In the genomic region with DNA sequence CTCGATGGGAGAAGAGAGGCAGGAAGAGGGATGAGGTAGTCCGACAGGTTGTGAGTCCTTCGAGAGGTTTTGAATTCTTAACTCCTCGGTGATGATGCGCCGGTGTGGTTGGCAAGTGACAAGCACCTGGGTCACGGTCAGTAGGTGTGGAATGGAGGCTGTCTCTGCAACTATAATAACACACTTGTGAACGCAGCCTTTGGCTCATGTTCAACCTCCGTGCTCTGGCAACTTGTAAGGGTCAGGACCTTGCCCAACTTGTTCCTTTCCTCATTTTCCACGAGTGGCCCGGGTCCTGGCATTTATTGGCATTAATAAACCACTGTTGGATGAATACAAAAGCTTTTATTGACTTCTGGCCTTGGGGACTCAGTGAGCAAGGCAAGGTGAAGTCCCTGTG, we compare ENCODE assay signal across 9 mouse cellular contexts. TPM values are rescaled to one million over a fixed set of nuclear protein-coding genes. Genes with fewer than 3 reads are reported as not detected.
DNase-seq lines count a peak whose midpoint lies in the region; ATAC-seq and TF ChIP-seq lines count a peak whose summit lies in the region.
"Had no signal": no experiment of that assay in that cellular context is flagged by ENCODE, and none has a peak within 500 bp of the region (broad histone marks: within the 10 kb centered on the region; RNA-seq: fewer than 3 reads in every experiment).

No protein-coding gene starts in this region.

- H3K4me3 ChIP-seq in heart, adult 2 months: peak overlapping the region; percentile 89
- peak overlapping the region; percentile 81 for H3K4me3 ChIP-seq in ES-Bruce4 (ENCODE audit: low read depth, low read length)
- H3K4me3 ChIP-seq in hindbrain, embryonic 11.5 days (ENCODE audit: low read depth, low read length): peak overlapping the region; percentile 100
- peak overlapping the region; percentile 92 for H3K4me3 ChIP-seq in limb, embryonic 14.5 days (replicated peaks; ENCODE audit: low read length)
- peak overlapping the region; percentile 93 for H3K4me3 ChIP-seq in neural tube, embryonic 14.5 days (ENCODE audit: low read depth, low read length)

- no peaks in the 10 kb centered on the region for H3K9me3 ChIP-seq in ES-Bruce4 (replicated peaks; ENCODE audit: control insufficient read depth, insufficient read depth, low read length, poor library complexity, severe bottlenecking)
- no peaks in the 10 kb centered on the region for H3K9me3 ChIP-seq in hindbrain, embryonic 11.5 days (ENCODE audit: control insufficient read depth, low read length)
- no peaks in the 10 kb centered on the region for H3K9me3 ChIP-seq in limb, embryonic 14.5 days (ENCODE audit: control insufficient read depth, low read length)
- no peaks in the 10 kb centered on the region for H3K9me3 ChIP-seq in neural tube, embryonic 14.5 days (ENCODE audit: control insufficient read depth, low read length)

- TF ChIP-seq EP300 in heart, adult 2 months (IDR thresholded peaks at IDR 0.05; ENCODE audit: insufficient read depth, low read depth, low read length): no peak
- no peak for TF ChIP-seq EP300 in ES-Bruce4 (IDR thresholded peaks at IDR 0.05; ENCODE audit: insufficient read depth, low read depth, low read length)

- 7% methylated on average over 11 of the region's 11 CpGs for WGBS in heart, adult 2 months
- WGBS in hindbrain, embryonic 11.5 days: 29% methylated on average over 11 of the region's 11 CpGs
- WGBS in limb, embryonic 14.5 days: 18% methylated on average over 11 of the region's 11 CpGs
- 25% methylated on average over 11 of the region's 11 CpGs for WGBS in neural tube, embryonic 14.5 days

- intact Hi-C loops in heart, adult 2 months (cut with DNase I): loop anchor here (2.0 kb wide), 1 partner anchor 31 kb away; no protein-coding TSS in a partner anchor
- intact Hi-C loops in heart, postnatal 25 days (cut with DNase I): no loop called here

- no peaks in the 10 kb centered on the region for H3K36me3 ChIP-seq in heart, adult 2 months (ENCODE audit: control insufficient read depth, insufficient read depth, low read length)
- H3K36me3 ChIP-seq in ES-Bruce4 (ENCODE audit: control insufficient read depth, insufficient read depth, low read length, poor library complexity, severe bottlenecking): no peaks in the 10 kb centered on the region
- H3K36me3 ChIP-seq in hindbrain, embryonic 11.5 days (ENCODE audit: control insufficient read depth, insufficient read depth, low read length): peaks cover 4% of the 10 kb centered on the region
- peaks cover 12% of the 10 kb centered on the region for H3K36me3 ChIP-seq in limb, embryonic 14.5 days (ENCODE audit: control insufficient read depth, insufficient read depth, low read length)
- peaks cover 4% of the 10 kb centered on the region for H3K36me3 ChIP-seq in neural tube, embryonic 14.5 days (ENCODE audit: control insufficient read depth, insufficient read depth, low read length)

- peak overlapping the region; percentile 95 for H3K9ac ChIP-seq in heart, adult 2 months (ENCODE audit: low read depth, low read length)
- H3K9ac ChIP-seq in ES-Bruce4 (ENCODE audit: low read depth, poor library complexity, severe bottlenecking): peak overlapping the region; percentile 75
- H3K9ac ChIP-seq in hindbrain, embryonic 11.5 days (ENCODE audit: low read depth, low read length): peak overlapping the region; percentile 91
- H3K9ac ChIP-seq in limb, embryonic 14.5 days (ENCODE audit: low read depth, low read length, severe bottlenecking): peak overlapping the region; percentile 75
- H3K9ac ChIP-seq in neural tube, embryonic 14.5 days (replicated peaks; ENCODE audit: low read depth, low read length): peak overlapping the region; percentile 93

- H3K4me1 ChIP-seq in heart, adult 2 months (ENCODE audit: control insufficient read depth, insufficient read depth, low read length): peaks cover 11% of the 10 kb centered on the region
- peaks cover 1% of the 10 kb centered on the region for H3K4me1 ChIP-seq in ES-Bruce4 (ENCODE audit: control insufficient read depth, insufficient read depth, low read length)
- H3K4me1 ChIP-seq in hindbrain, embryonic 11.5 days (replicated peaks; ENCODE audit: control insufficient read depth, insufficient read depth, low read length): no peaks in the 10 kb centered on the region; the same call in 1 of the 2 replicates
- peaks cover 13% of the 10 kb centered on the region for H3K4me1 ChIP-seq in limb, embryonic 14.5 days (ENCODE audit: control insufficient read depth, insufficient read depth, low read length)
- peaks cover 13% of the 10 kb centered on the region for H3K4me1 ChIP-seq in neural tube, embryonic 14.5 days (ENCODE audit: control insufficient read depth, insufficient read depth, low read length)

- TF ChIP-seq POLR2A in heart, adult 2 months (IDR thresholded peaks at IDR 0.05; ENCODE audit: insufficient read depth, low read depth, low read length): no peak
- no peak for TF ChIP-seq POLR2A in ES-Bruce4 (IDR thresholded peaks at IDR 0.05; ENCODE audit: insufficient read depth, low read length)
- no peak for TF ChIP-seq POLR2A in limb, embryonic 14.5 days (IDR thresholded peaks at IDR 0.05; ENCODE audit: borderline replicate concordance, extremely low read depth, insufficient read depth, insufficient read length)

- no peak for TF ChIP-seq CTCF in heart, adult 2 months (IDR thresholded peaks at IDR 0.05)
- no peak for TF ChIP-seq CTCF in ES-Bruce4 (IDR thresholded peaks at IDR 0.05; ENCODE audit: low read depth, low read length)

- no peaks in the 10 kb centered on the region for H3K27me3 ChIP-seq in heart, adult 2 months (ENCODE audit: control insufficient read depth, insufficient read depth, low read length)
- H3K27me3 ChIP-seq in ES-Bruce4 (ENCODE audit: control insufficient read depth, insufficient read depth, low read length, poor library complexity, severe bottlenecking): no peaks in the 10 kb centered on the region
- no peaks in the 10 kb centered on the region for H3K27me3 ChIP-seq in hindbrain, embryonic 11.5 days (ENCODE audit: control insufficient read depth, insufficient read depth, low read length)
- H3K27me3 ChIP-seq in limb, embryonic 14.5 days (ENCODE audit: control insufficient read depth, insufficient read depth, low read length): no peaks in the 10 kb centered on the region
- H3K27me3 ChIP-seq in neural tube, embryonic 14.5 days (ENCODE audit: control insufficient read depth, insufficient read depth, low read length): peaks cover 4% of the 10 kb centered on the region; the same call in 1 of the 2 replicates
- H3K27me3 ChIP-seq: Patski had no signal

- peak overlapping the region; percentile 86 for H3K4me2 ChIP-seq in hindbrain, embryonic 11.5 days (replicated peaks; ENCODE audit: low read depth, low read length)
- peak overlapping the region; percentile 59 for H3K4me2 ChIP-seq in limb, embryonic 14.5 days (replicated peaks; ENCODE audit: low read depth, low read length, severe bottlenecking)
- H3K4me2 ChIP-seq in neural tube, embryonic 14.5 days (ENCODE audit: low read depth, low read length): peak overlapping the region; percentile 94

- no peak for DNase-seq in heart, adult 2 months
- DNase-seq in heart, postnatal 25 days (ENCODE audit: low spot score): no peak
- DNase-seq in hindbrain, embryonic 11.5 days (ENCODE audit: low spot score): no peak
- no peak for DNase-seq in limb, embryonic 14.5 days (ENCODE audit: low spot score)
- no peak for DNase-seq in MN1 (ENCODE audit: low spot score)
- DNase-seq in right cerebral cortex, postnatal 14 days: no peak

- H3K27ac ChIP-seq in heart, adult 2 months: peak overlapping the region; percentile 89
- H3K27ac ChIP-seq in ES-Bruce4 (ENCODE audit: insufficient read depth, low read length): no peak overlapping the region
- no peak overlapping the region for H3K27ac ChIP-seq in hindbrain, embryonic 11.5 days (ENCODE audit: low read depth, low read length)
- H3K27ac ChIP-seq in limb, embryonic 14.5 days (replicated peaks; ENCODE audit: low read depth, low read length): no peak overlapping the region
- no peak overlapping the region; the same call in 1 of the 2 replicates for H3K27ac ChIP-seq in neural tube, embryonic 14.5 days (ENCODE audit: low read depth, low read length)

- peaks cover 4% of the 10 kb centered on the region; the same call in 1 of the 2 replicates for H3K79me2 ChIP-seq in heart, adult 2 months (replicated peaks; ENCODE audit: control insufficient read depth, insufficient read depth, low read length)

- peak; percentile 13; the same call in 1 of the 2 replicates for ATAC-seq in hindbrain, embryonic 11.5 days (ENCODE audit: low FRiP score)
- no peak for ATAC-seq in limb, embryonic 14.5 days (ENCODE audit: low FRiP score, low read depth)
- ATAC-seq in neural tube, embryonic 14.5 days (ENCODE audit: low read depth): no peak

RNA-seq across cellular contexts. Expression of a gene that starts 1.3 kb away (rescaled TPM):
- 10 to 100 TPM; 53.4 to 55.2 TPM for total RNA-seq in heart, adult 2 months (2021)
- 28.7 and 47.7 TPM in 2 replicates for polyA plus RNA-seq in heart, adult 2 months (2012; rRNA removed)
- total RNA-seq in heart, postnatal 25 days (2021): 10 to 100 TPM; 52.2 to 52.3 TPM
- polyA plus RNA-seq in ES-Bruce4 (2011; ENCODE audit: insufficient read depth, insufficient read length, low read depth, missing spikeins): 15.4 and 16.8 TPM in 2 replicates
- polyA plus RNA-seq in hindbrain, embryonic 11.5 days (2014; fragmentation: Nextera tagmentation; extraction: Ambion mirVana): 41.8 and 43.8 TPM in 2 replicates
- polyA plus RNA-seq in limb, embryonic 14.5 days (2012; rRNA removed): 33.3 and 39.7 TPM in 2 replicates
- polyA plus RNA-seq in limb, embryonic 14.5 days (2014; fragmentation: Nextera tagmentation; extraction: Ambion mirVana): 42.8 and 45.4 TPM in 2 replicates
- 39.4 and 43.0 TPM in 2 replicates for polyA plus RNA-seq in neural tube, embryonic 14.5 days (2014; fragmentation: Nextera tagmentation; extraction: Ambion mirVana)

RNA-seq across cellular contexts. Expression of a gene that starts 50.7 kb away (rescaled TPM):
- 10 to 100 TPM; 19.4 to 20.4 TPM for total RNA-seq in heart, adult 2 months (2021)
- 29.0 and 39.2 TPM in 2 replicates for polyA plus RNA-seq in heart, adult 2 months (2012; rRNA removed)
- 10 to 100 TPM; 19.8 to 22.6 TPM for total RNA-seq in heart, postnatal 25 days (2021)
- polyA plus RNA-seq in ES-Bruce4 (2011; ENCODE audit: insufficient read depth, insufficient read length, low read depth, missing spikeins): 83.6 and 83.8 TPM in 2 replicates
- polyA plus RNA-seq in hindbrain, embryonic 11.5 days (2014; fragmentation: Nextera tagmentation; extraction: Ambion mirVana): 74.7 and 74.9 TPM in 2 replicates
- polyA plus RNA-seq in limb, embryonic 14.5 days (2012; rRNA removed): 86.9 and 94.6 TPM in 2 replicates
- 62.6 and 76.4 TPM in 2 replicates for polyA plus RNA-seq in limb, embryonic 14.5 days (2014; fragmentation: Nextera tagmentation; extraction: Ambion mirVana)
- 47.6 and 49.4 TPM in 2 replicates for polyA plus RNA-seq in neural tube, embryonic 14.5 days (2014; fragmentation: Nextera tagmentation; extraction: Ambion mirVana)

RNA-seq across cellular contexts. Expression of a gene that starts 50.7 kb away (rescaled TPM):
- 10 to 100 TPM; 23.5 to 27.6 TPM for total RNA-seq in heart, adult 2 months (2021)
- 18.4 and 24.7 TPM in 2 replicates for polyA plus RNA-seq in heart, adult 2 months (2012; rRNA removed)
- total RNA-seq in heart, postnatal 25 days (2021): 10 to 100 TPM; 27.8 to 33.3 TPM
- 57.1 and 61.3 TPM in 2 replicates for polyA plus RNA-seq in ES-Bruce4 (2011; ENCODE audit: insufficient read depth, insufficient read length, low read depth, missing spikeins)
- polyA plus RNA-seq in hindbrain, embryonic 11.5 days (2014; fragmentation: Nextera tagmentation; extraction: Ambion mirVana): 82.2 and 83.5 TPM in 2 replicates
- 37.4 and 42.5 TPM in 2 replicates for polyA plus RNA-seq in limb, embryonic 14.5 days (2012; rRNA removed)
- polyA plus RNA-seq in limb, embryonic 14.5 days (2014; fragmentation: Nextera tagmentation; extraction: Ambion mirVana): 71.3 and 73.5 TPM in 2 replicates
- 67.8 and 78.8 TPM in 2 replicates for polyA plus RNA-seq in neural tube, embryonic 14.5 days (2014; fragmentation: Nextera tagmentation; extraction: Ambion mirVana)
